Mouse (Mus musculus) layer of hippocampus, adult 9-10 months (tissue): ENCODE data around the gene Eif1ad.
A peak's percentile ranks its signal among the peaks of the same experiment; 100 is the strongest.
"Not testable (repeated sequence)": the region's sequence is repeated elsewhere in the genome, so short reads cannot be mapped to it uniquely, and the experiment has no call there.

Experiments
- DNase-seq: peaks from one replicate; pipeline ENCODE4 v3.0.0; 2022; ENCODE audit warnings: low spot score

Gene Eif1ad

GRCm38 (mm10) chr19:5366175-5367052, at the start of gene Eif1ad:
Gene Eif1ad, plus strand, starts transcription at chr19:5366741.
- DNase-seq: peak; percentile 98

DNA sequence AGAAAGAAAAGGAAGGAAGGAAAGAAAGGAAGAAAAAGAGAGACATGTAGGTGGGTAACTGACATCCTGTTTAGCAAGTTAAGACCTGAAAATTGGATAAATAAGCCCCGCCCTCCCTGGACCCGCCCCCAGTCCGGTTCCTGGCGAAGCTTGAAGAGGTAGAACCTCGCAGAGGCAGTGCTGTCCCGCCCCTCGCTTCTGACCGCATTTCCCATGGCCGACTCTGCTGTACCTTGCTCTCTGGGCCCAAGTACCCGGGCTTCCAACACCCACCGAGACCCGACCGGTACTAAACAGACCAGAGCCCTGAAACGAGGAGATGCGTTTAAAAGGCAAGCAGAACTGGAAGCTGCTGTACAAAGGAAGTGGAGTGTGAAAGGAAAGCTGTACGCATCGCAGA, 42.7 kb upstream of the Eif1ad start:
- no peak for DNase-seq

- DNase-seq: no peak
Measured at GRCm38 (mm10) chr19:5327970-5328369, 38.6 kb upstream of the Eif1ad start.

DNA sequence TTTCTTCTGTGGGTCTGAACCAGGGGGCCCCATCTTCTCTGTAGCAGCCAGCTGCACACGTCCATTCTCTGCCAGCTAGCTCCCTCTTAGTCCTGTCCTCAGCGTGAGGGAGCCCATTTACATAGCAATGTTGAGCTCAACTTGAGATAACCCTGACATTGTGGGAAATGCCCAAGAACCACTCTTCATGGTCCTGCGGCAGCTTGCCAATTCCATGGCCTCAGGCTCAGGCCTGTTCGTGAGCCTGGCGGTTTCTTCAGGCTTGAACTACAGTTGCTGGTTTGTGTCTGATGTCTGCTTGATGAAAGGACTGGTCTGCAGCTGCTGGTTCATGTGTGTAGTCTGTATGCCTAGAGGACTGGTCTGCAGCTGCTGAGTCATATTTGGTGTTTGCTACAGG, 31.8 kb upstream of the Eif1ad start:
- no peak for DNase-seq

DNA sequence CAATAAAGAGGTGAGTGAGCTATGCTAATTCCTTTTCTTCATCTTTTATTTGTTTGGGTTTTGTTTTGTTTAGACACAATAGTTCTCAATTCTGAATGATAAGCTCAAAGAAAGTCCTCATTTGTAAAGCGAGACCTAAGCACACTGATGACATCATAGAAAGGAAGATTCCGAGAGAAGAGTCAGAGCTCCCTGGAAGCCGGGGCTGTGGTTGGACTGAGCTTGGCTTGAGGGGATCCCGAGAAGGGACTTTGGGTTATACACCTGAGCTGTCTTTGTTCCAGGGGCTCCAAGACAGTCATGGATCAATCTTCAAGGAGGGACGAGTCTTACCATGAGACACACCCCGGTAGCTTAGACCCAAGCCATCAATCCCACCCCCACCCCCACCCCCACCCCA, 31.1 kb upstream of the Eif1ad start, which contains the start of gene Catsper1:
TSS of gene Catsper1 (plus strand) at position 301 of the 400 bp plus-strand sequence.
- no peak for DNase-seq

DNA sequence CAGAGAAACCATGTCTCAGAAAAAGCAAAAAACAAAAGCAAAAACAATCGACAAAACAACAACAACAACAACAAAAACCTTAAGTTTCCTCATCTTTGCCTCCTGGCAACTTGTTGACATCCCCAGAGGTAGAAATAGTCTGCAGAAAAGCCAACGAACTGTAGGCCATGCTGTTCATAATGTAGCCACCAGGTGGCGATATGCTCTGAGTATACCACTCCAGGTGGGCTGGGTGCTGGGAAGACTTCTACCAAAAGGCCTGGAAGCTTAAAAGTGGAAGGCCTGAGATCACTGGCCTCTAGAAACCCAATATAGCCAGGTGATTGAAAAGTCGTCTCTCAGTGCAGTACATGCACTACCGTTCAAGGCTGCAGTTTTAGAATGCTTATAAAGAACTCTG, 28.6 kb upstream of the Eif1ad start:
- peak; percentile 67 for DNase-seq

DNA sequence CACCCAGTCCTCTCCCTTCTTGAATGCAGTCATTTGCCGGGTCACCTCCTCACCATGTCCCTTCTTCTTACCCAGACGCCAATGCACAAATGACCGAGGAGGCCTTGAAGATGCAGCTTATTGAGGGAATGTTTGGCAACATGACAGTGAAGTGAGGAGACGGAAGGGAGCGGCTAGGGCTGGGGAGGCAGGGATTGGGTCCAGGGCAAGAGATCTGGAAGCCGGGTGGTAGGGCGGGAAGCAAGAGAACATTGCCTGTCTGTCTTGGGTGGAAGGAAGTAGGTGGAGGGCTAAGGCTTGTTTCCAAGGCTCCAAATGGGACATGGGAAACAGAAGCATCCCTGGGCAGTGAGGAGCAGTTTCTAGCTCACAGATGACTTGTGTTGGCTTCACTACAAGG, 25.2 kb upstream of the Eif1ad start:
- DNase-seq: no peak

- no peak for DNase-seq
Measured at GRCm38 (mm10) chr19:5345297-5346131, 21.0 kb upstream of the Eif1ad start.

DNA sequence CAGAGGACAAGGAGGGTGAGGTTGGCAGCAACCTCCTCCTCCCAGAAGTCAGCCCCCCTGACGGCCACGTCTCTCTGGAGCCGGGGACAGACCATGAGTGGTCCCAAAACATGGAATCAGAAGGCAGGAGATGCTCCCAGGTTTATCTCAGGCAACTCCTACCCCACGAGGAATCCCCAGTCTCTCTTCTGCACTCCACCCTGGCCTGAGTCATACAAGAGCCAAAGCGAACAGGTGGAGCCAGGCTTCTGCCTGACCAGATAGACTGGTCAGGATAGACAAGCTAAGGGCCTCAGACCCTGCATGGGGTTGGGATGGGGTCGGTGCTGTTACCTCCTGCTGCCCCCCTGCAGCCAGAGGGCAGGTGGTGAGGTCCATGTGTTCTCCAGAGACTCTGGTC, 18.5 kb upstream of the Eif1ad start:
- DNase-seq: no peak

DNA sequence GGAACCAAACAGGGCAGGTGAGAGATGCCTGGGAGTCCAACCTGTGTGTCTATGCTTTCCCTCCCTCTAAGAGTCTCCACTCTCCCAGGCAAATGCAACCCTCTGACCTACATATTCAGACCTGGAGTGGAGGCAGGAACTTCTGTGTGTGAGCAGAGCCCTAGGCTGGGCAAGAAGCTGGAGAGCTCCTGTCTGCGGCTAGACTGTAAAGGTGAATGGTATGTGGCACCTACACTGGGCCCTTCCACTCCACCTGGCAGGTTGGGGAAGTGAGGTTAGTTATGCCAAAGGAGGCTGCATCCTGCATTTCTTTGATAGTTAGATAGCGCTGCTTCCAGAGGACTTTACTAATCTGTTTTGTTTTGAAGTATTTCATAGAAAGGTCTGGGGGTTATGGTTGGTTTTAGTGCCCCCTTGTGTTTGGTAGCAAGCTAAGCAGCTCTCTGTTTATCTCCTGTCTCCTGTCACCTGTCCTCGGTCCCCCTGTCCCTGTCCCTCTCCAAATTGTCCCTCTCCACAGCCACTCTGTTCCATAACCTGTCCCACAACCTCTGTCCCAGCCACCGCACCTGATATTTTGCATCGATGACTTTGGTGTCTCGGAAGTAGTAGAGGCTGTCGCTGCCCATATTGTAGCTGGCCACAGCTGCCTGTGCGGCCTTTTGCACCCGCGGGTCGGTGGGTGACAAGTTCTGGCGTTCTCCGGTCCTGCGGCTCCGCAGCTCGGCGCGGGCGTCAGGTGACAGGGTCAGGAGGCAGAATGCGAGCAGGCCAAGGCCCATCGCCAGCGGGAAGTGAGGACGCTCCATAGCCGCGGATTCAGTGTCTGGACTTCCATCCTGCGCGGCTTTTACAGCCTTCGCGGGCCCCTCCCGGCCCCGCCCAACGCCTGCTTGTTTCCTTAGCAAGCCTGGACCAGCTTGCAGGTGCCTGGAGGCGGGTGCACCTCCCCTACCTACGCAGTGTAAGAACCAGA, 17.7 kb upstream of the Eif1ad start:
- DNase-seq: no peak

DNA sequence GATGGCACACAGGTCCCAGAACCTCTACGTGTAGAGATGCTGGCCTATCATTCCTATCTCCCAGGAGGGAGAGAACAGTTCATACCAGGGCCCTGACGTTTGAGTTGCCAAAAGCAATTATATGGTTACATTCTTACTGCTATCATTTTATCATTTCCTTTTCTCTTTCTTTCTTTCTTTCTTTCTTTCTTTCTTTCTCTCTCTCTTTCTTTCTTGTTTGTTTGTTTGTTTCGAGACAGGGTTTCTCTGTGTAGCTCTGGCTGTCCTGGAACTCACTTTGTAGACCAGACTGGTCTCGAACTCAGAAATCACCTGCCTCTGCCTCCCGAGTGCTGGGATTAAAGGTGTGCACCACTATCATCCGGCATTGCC, 17.1 kb upstream of the Eif1ad start, which contains the start of gene Cst6:
TSS of gene Cst6 (minus strand) at position 73 of the 372 bp plus-strand sequence.
- not testable (repeated sequence) for DNase-seq

DNA sequence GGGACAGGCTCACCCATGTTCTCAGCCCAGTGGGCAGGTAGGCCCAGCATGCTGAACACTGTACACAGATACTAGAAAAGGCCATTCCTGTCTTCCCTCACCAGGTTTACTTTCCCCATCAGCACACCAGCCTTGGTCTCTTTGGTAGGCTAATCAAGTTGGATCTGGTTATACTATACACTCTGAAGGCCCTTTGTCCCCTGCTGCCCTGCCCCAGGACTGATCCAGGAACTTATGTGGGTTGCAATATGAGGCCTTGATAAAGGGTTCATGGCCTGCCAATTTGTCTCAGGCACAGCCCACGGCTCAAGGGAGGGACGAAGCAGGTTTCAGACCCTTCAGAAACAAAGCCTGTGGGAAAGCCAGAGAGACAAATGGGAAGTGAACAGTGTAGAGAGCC, 12.9 kb upstream of the Eif1ad start:
- DNase-seq: no peak

DNA sequence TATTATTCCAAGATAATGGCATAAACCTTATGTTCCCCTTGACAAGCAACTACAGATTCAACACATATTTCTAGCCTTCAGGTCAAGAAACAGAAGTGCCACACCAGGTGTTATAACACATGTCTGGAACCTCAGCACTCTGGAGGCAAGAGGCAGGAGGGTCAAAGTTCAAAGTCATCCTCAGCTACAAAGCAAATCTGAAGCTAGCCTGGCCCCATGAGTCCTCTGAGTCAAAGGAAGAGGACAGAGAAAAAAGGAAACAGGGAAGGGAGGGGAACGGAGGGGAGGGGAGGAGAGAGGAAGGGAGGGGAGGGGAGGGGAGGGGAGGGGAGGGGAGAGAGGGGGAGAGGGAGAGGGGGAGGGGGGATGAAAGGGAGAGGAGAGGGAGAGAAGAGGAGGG, 10.5 kb upstream of the Eif1ad start:
- no peak for DNase-seq

DNA sequence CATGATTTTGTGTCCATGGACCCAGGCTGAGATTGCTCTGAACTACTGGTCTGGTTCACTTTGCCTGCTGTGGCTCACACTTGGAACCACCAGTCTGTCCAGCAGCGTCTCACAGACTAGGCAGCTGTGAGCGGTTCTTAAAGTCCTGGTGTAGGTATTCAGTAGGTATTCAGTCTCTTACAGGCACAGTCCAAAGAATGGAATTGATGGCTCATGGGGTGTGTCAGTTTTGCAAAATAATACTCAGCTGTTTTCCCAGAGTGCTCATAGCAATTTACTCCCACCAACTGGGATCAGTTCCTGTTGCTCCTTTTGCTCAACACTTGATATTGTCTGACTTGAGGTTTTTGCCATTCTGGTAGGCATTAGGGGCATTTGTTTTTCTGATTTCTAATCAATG, 4.4 kb upstream of the Eif1ad start:
- DNase-seq: no peak

DNA sequence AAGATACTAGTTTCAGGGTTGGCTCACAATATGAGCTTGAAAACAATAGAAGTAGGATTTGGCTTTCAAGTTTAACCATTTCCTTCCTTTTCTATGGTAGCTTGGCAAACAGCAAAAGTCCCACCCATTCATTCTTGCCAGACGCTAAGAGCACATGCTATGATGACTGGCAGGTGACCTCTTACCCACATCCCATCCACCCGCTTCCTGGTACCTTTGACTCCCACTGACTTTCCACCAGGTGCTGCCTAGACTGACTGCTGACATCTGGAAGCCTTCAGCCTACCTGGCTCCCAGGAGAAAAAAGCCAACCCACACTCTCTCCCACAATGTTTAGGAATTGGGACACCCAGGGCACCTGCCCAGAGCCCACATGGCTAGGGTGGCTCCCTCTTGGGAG, 2.4 kb upstream of the Eif1ad start:
- no peak for DNase-seq

DNA sequence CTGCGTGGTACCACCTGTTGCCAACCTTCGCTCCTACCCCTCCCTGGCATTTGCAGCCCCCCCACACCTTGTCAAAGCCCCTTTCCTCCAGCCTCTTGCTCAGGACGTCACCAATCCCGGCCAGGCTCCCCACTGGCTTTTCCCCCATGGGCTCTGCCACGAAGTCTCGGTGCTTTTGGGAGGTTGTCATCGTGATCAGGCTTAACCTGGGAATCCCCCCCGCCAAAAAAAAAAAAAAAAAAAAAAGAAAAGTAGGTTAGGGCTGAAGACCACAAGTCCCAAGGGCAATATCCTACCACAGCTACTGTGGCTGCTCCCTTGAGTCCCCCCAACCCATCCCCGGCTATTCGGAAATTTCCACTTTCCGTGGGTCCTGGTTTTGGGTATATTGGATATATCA, 790 bp upstream of the Eif1ad start:
- no peak for DNase-seq

DNA sequence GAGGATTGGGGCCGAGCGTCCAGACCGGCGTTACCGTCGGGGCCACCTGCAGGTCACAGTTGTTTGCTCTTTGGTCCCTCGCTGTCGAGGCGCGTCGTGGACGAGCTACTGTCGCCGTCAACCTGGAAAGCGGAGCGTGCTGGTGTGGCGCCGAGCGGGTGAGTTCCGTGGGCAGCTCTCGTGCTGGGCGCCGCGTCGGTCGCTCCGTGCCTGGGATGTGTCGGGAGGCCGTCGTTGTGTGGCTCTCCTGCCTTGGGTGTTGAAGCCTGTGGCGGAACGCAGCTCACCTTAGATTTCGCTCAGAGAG, 465 bp downstream of the Eif1ad start, which contains the start of gene Banf1:
TSS of gene Banf1 (minus strand) at position 116 of the 307 bp plus-strand sequence.
- DNase-seq: no peak

- DNase-seq: no peak
Measured at GRCm38 (mm10) chr19:5367455-5367854, 914 bp downstream of the Eif1ad start.

DNA sequence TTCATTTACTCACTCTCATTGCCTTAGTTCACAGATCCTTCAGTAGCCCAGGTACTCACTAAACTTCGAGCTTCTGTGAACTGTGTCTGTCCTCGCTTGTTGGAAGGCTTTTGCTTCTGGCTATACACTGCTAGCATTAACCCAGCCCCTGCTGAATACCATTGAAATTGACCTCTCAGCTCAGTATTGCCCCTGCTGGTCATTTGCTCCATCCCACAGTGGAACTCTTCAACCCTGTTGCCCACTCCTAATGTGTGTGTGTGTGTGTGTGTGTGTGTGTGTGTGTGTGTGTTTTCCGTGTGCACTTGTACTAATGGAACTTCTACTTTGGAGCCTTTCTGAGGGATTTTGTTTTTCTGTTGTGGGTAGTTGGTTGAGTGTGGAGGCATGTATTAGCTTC, 4.4 kb downstream of the Eif1ad start:
- DNase-seq: no peak

DNA sequence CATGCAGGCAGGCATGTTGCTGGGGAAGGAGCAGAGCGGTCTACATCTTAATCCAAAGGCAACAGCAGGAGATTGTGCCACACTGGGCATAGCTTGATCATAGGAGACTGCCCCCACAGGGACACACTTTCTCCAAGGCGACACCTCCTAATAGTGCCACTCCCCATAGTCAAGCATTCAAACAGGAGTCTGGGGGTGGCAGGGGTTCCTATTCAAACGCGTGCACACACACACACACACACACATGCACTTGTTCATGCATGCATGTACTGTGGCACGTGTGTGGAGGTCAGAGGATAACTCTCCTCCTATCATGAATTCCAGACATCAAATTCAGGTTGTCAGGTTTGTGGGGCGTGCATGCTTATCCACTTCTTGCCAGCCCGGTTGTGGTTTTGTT, 6.2 kb downstream of the Eif1ad start:
- DNase-seq: no peak

- no peak for DNase-seq
Measured at GRCm38 (mm10) chr19:5374177-5374576, 7.6 kb downstream of the Eif1ad start.

- DNase-seq: no peak
Measured at GRCm38 (mm10) chr19:5374748-5375147, 8.2 kb downstream of the Eif1ad start.
